Mouse (Mus musculus) hindbrain, embryonic 15.5 days (tissue): ENCODE measurements around the gene Scaf8. TPM values are rescaled to one million over a fixed set of nuclear protein-coding genes. Genes with fewer than 3 reads are reported as not detected.
"Not testable (repeated sequence)": the region's sequence is repeated elsewhere in the genome, so short reads cannot be mapped to it uniquely, and the experiment has no call there.

Source experiments
- ATAC-seq: fragments of 200-750 bp; cut with Nextera tagmentation; 2 replicates; pipeline ENCODE4 v1.8.0; 2017; ENCODE audit warnings: low read depth, moderate number of reproducible peaks, moderate TSS enrichment; ENCODE audit not compliant: low FRiP score
- H3K27ac ChIP-seq: fragments of 300-500 bp; sonication (generic); replicated peaks from 2 replicates; pipeline ENCODE4 v1.5.1; 2015; ENCODE audit warnings: mild to moderate bottlenecking, inconsistent platforms
- H3K27me3 ChIP-seq: fragments of 300-500 bp; sonication (generic); 2 replicates; pipeline ENCODE4 v1.6.1; 2015; ENCODE audit warnings: control low read depth, inconsistent platforms
- H3K36me3 ChIP-seq: fragments of 300-500 bp; sonication (generic); 2 replicates; pipeline ENCODE4 v1.6.1; 2015; ENCODE audit warnings: control low read depth, inconsistent platforms
- H3K4me1 ChIP-seq: fragments of 300-500 bp; sonication (generic); replicated peaks from 2 replicates; pipeline ENCODE4 v1.6.1; 2015; ENCODE audit warnings: control low read depth, inconsistent platforms
- H3K4me2 ChIP-seq: fragments of 300-500 bp; sonication (generic); 2 replicates; pipeline ENCODE4 v1.6.1; 2015; ENCODE audit warnings: moderate library complexity, mild to moderate bottlenecking, inconsistent platforms
- H3K4me3 ChIP-seq: fragments of 300-500 bp; sonication (generic); 2 replicates; pipeline ENCODE4 v1.5.1; 2015; ENCODE audit warnings: mild to moderate bottlenecking, inconsistent platforms
- H3K9ac ChIP-seq: fragments of 300-500 bp; sonication (generic); 2 replicates; pipeline ENCODE4 v1.6.1; 2015; ENCODE audit warnings: inconsistent platforms
- H3K9me3 ChIP-seq: fragments of 300-500 bp; sonication (generic); 2 replicates; pipeline ENCODE4 v1.6.1; 2016; ENCODE audit warnings: control low read depth, inconsistent platforms
- WGBS: fragments of 180-500 bp; shearing (Covaris S2); methylation state at CpG from one replicate; pipeline ENCODE4 v1.1.7; 2015; 5-methylcytosine and 5-hydroxymethylcytosine counted together
- polyA plus RNA-seq: library from polyadenylated mRNA; unstranded; fragments of >200 nt; fragmentation: Nextera tagmentation; extraction: Ambion mirVana; gene quantifications from 2 replicates; pipeline ENCODE4 v1.2.1, GENCODE M21; 2015

Scaf8 gene
- polyA plus RNA-seq, 1 experiment from 2014 or later = 17.1 TPM

DNA sequence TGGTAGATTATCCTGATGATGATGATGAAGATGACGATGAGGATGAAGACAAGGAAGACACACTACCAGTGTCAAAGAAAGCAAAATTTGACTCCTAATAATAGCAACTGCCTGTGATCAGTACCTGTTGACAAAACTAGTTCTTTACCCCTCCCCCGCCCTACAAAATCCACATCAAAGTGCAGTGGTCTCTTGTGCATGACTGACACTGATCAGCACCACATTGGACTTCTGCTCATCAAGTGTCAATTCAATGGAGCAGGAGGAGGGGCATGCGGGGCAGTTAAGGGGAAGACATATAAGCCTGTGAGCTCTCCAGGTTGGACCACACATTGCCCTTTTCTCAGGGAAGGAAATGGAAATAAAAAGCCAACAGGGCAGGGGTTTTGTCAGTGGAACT is 29.6 kb upstream of the Scaf8 start:
- no peak overlapping the region for H3K9ac ChIP-seq
- H3K4me1 ChIP-seq = peaks cover 7% of the 10 kb centered on the region; the same call in 1 of the 2 replicates
- peaks cover 3% of the 10 kb centered on the region; the same call in 1 of the 2 replicates for H3K9me3 ChIP-seq
- no peak for ATAC-seq
- peak overlapping the region; percentile 66 for H3K4me2 ChIP-seq
- H3K36me3 ChIP-seq = no peaks in the 10 kb centered on the region
- H3K27ac ChIP-seq = peak overlapping the region; percentile 93
- H3K27me3 ChIP-seq = no peaks in the 10 kb centered on the region
- 62% methylated on average over 3 of the region's 3 CpGs for WGBS
- H3K4me3 ChIP-seq = peak overlapping the region; percentile 51

DNA sequence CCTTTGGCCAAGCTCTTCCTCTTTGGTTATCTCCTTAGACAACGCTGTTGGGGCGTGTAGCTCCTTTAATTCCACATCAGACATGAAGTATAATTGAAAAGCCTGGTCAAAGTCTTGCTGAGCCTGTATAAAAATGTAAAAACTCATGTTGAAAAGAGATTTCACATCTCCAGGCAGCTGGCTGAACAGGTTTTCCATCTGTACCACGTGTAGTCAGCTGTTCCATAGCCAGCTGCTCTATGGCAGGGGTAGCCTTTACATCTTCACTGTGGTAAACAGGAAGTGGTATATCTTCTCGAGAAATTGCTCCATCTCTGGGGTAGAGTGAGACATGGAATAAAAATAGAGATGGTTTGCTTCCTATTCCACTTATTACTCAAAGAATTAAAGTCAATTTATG is 22.1 kb upstream of the Scaf8 start:
- 53% methylated on average over 4 of the region's 4 CpGs for WGBS
- H3K4me2 ChIP-seq = no peak overlapping the region
- no peak for ATAC-seq

DNA sequence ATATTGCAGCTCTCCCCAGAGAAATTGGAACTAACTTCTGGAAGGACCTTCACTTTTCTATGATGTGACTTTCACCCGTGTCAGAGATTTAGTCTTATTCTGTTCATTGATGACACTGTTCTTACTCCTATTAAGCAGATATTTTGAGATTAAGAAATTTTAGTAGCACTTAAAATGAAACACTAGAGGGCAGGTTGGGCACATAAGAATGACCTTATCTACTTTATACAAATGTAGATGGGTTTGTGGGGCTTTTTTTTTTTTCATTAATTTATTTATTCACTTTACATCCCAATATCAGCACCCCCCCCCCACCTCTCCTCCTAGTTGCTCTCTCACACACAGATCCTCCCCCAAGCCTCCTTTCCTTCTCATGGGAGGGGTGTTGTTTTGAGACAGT is 15.5 kb upstream of the Scaf8 start:
- not testable (repeated sequence) for H3K9me3 ChIP-seq, H3K4me1 ChIP-seq, H3K36me3 ChIP-seq, H3K27ac ChIP-seq, H3K4me3 ChIP-seq, H3K4me2 ChIP-seq, H3K9ac ChIP-seq, H3K27me3 ChIP-seq, ATAC-seq
- WGBS = 84% methylated on average over 1 of the region's 1 CpGs

More for the DNA sequence above, 22.1 kb upstream of the Scaf8 start:
- H3K9me3 ChIP-seq = no peaks in the 10 kb centered on the region
- no peaks in the 10 kb centered on the region for H3K36me3 ChIP-seq
- H3K9ac ChIP-seq = no peak overlapping the region
- no peak overlapping the region for H3K4me3 ChIP-seq
- no peaks in the 10 kb centered on the region for H3K4me1 ChIP-seq
- no peaks in the 10 kb centered on the region for H3K27me3 ChIP-seq
- H3K27ac ChIP-seq = no peak overlapping the region

DNA sequence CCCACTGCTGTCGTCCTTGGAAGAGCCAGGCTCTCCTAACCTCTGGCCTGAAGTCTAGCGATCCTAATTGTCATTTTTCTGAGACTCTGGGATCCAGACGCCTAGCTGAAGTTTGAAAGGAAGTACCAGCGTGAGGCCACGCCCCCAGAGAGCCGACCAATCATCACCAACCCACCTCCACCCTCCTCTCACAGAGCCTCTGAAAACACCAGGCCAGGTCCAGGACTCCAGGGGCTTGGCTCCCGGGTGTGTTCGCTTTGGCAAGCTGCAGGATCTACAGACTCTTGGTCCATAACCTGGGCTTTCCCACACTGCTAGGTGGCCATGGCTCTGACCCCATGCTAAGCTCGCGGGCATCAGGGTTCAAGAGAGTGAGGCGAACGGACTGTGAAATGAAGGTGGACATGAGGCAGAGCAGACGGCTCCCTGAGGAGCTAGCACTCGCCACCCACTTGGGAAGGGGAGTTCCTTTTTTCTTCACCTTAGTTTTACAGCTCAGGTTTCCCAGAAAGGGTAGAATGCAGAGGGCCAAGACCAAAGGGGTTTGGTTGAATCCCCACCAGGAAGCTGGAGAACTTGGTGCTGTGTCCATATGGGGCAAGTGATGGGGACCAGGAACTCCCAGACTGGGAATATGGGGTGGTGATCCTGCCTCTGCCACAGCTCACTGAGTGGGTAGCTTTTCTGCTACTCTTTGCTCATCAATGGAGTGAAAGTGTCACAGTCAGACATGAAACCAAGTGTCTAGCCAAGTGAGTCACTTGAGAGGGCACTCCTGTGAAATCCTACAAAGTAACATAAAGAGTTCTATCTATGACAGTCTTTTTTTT is 12.2 kb upstream of the Scaf8 start:
- no peak overlapping the region for H3K9ac ChIP-seq
- WGBS = 4% methylated on average over 14 of the region's 14 CpGs

DNA sequence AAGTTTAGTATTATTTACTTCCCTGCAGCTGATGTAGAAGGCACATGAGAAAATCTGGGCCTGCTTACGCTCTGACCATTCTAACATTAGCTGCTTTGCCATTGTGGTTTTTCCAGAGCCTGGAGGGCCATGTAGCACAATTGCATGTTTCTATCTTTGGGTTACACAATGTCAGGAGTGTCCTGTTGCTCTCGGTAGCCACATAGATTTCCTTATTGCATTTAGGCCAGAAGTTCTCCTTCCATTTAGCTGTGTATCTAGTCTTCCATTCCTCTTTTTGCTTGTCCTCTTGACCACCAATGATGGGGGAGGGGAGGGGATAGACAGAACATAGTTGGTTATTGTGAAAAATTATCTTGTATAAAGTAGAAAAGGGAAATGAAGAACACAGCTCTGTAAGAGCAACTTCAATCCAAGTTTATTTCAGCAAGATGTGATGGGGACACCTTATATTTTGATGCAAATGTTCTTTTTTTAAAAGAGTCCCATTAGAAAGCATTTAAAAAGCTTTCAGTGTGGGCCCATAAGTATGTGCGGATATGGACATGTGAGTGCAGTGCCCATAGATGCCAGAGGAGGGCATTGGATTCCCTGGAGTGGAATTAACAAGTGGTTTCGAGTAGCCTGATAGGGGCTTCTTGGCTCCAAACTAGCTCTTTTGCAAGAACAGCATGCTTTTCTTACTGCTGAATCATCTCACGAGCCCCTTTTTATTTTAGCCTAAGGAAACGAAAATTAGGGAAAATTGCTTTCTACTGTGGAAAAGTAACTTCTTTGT is 10.4 kb upstream of the Scaf8 start:
- WGBS = 90% methylated on average over 6 of the region's 6 CpGs
- no peak overlapping the region for H3K4me2 ChIP-seq

More for the DNA sequence above, 12.2 kb upstream of the Scaf8 start:
- no peaks in the 10 kb centered on the region for H3K4me1 ChIP-seq
- peak overlapping the region; percentile 51 for H3K4me2 ChIP-seq
- no peaks in the 10 kb centered on the region for H3K27me3 ChIP-seq
- no peaks in the 10 kb centered on the region for H3K9me3 ChIP-seq
- ATAC-seq = peak; percentile 66; the same call in 1 of the 2 replicates
- H3K27ac ChIP-seq = no peak overlapping the region
- H3K36me3 ChIP-seq = no peaks in the 10 kb centered on the region
- peak overlapping the region; percentile 23 for H3K4me3 ChIP-seq

DNA sequence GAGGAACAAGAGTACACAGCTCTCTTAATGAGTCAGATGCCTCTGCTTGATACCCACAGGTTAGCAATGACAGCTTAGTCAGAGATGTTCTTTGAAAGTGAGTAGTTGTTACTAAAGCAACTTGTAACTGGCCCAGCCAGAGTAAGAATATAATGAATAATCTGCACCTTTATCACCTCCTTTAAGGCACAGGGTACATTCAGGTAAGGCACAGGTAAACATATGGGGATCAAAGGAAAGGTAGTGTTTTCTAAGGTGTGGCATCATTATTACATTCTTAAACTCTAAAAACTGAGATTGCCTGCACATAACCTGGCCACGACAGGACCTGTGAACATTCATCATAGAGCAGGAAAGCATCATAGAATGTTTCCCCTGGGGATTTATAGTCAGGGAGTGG is 9.8 kb upstream of the Scaf8 start:
- ATAC-seq = no peak
- H3K27ac ChIP-seq = no peak overlapping the region
- no peaks in the 10 kb centered on the region for H3K36me3 ChIP-seq
- H3K9me3 ChIP-seq = no peaks in the 10 kb centered on the region
- H3K4me2 ChIP-seq = no peak overlapping the region
- H3K9ac ChIP-seq = no peak overlapping the region
- H3K27me3 ChIP-seq = no peaks in the 10 kb centered on the region
- no peaks in the 10 kb centered on the region for H3K4me1 ChIP-seq
- 89% methylated on average over 1 of the region's 1 CpGs for WGBS
- no peak overlapping the region for H3K4me3 ChIP-seq

More for the DNA sequence above, 10.4 kb upstream of the Scaf8 start:
- no peak overlapping the region for H3K27ac ChIP-seq
- no peaks in the 10 kb centered on the region for H3K4me1 ChIP-seq
- H3K36me3 ChIP-seq = no peaks in the 10 kb centered on the region
- H3K4me3 ChIP-seq = no peak overlapping the region
- no peaks in the 10 kb centered on the region for H3K27me3 ChIP-seq
- no peak overlapping the region for H3K9ac ChIP-seq
- no peak for ATAC-seq
- H3K9me3 ChIP-seq = no peaks in the 10 kb centered on the region

DNA sequence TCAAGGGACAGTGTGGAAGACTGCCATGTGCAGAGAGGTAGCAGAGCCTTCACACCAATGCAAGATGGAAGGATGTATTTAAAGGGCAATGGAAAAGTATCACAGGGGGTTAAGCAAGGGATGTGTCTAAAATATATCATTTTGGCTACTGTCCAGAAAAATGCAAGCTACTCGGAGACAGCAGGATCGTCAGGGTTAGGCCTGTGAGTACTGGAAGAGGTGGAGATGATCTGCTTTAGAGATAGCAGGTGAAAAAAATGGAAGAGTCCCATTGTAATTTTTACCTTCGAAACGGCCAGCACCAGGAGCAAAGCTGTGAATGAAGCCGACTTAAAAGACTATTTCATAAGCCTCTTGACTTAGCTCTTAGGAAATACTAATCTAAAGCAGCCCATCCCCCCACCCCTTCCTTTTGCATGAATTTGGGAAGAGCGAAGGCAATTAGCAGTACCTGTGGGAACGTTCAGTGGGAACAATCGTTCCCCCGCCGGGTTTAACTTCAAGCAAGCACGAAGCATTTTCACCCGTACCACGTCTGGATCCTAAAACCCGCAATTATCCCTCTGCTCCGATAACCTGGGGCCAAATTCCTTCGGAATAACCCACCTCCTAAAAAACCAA is 925 bp upstream of the Scaf8 start:
- Histone ChIP-seq H3K9me3 (no peaks in the 10 kb centered on the region), H3K4me3 (peak overlapping the region; percentile 99), H3K36me3 (no peaks in the 10 kb centered on the region), H3K27me3 (no peaks in the 10 kb centered on the region), H3K4me1 (peaks cover 37% of the 10 kb centered on the region), H3K27ac (peak overlapping the region; percentile 99), H3K4me2 (peak overlapping the region; percentile 75), H3K9ac (peak overlapping the region; percentile 67)
- 1% methylated on average over 16 of the region's 16 CpGs for WGBS
- no peak for ATAC-seq

DNA sequence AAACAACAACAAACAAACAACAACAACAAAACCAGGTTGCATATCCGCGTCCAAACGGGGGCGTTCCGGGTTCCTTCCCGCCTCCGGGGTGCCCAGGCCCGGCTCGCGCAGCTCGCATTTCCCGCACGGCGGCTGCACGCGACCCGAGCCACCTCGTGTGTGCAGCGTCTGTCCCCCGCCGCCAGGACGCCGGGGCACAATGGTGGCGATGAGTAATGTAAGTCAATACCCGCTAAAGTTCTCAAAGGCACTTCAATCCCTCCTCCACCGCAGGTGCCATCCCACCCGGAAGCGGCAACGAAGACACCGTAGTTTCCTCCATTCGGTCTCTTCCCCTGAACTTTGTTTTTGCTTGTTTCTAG is 433 bp upstream of the Scaf8 start:
- peak; percentile 80 for ATAC-seq
- under 1% methylated on average over 31 of the region's 31 CpGs for whole genome bisulfite sequencing
- H3K4me3 ChIP-seq = peak overlapping the region; percentile 99

DNA sequence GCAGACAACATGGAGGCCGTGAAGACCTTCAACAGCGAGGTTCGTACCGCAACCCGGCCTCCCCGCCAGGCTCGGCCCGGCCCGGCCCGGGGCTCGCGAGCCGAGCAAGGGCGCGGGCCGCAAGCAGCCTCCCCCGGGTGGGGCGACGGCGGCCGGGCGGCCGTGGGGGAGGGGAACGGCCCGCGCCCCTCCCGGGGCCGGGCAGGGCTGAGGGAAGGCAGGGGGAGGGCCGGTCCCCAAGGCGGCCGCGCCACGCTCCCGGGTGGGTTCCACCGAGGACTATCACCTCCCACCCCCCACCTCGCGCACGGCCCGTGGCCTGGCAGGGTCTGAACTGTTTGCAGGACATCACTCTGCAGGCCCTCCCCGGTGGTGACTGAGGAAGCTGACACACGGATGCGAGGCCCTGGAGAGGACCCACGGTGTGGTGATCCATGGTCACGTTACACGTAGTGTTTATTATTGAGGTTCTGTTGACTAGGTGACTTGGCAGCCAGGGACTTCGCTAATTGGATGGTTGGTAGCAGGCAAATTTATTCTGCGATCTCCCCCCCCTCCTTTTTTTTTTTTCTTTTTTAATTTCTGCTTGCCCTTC is 705 bp downstream of the Scaf8 start:
- peak; percentile 67 for ATAC-seq
- peak overlapping the region; percentile 97 for H3K9ac ChIP-seq
- H3K27me3 ChIP-seq = no peaks in the 10 kb centered on the region
- peak overlapping the region; percentile 99 for H3K27ac ChIP-seq
- H3K4me2 ChIP-seq = peak overlapping the region; percentile 76
- peaks cover 45% of the 10 kb centered on the region for H3K4me1 ChIP-seq
- peak overlapping the region; percentile 99 for H3K4me3 ChIP-seq
- no peaks in the 10 kb centered on the region for H3K9me3 ChIP-seq
- H3K36me3 ChIP-seq = no peaks in the 10 kb centered on the region
- 1% methylated on average over 29 of the region's 47 CpGs for WGBS

More for the DNA sequence above, 433 bp upstream of the Scaf8 start:
- Histone ChIP-seq H3K9ac (peak overlapping the region; percentile 67), H3K27ac (peak overlapping the region; percentile 99), H3K9me3 (no peaks in the 10 kb centered on the region), H3K4me2 (peak overlapping the region; percentile 75), H3K36me3 (no peaks in the 10 kb centered on the region), H3K4me1 (peaks cover 39% of the 10 kb centered on the region), H3K27me3 (no peaks in the 10 kb centered on the region)

DNA sequence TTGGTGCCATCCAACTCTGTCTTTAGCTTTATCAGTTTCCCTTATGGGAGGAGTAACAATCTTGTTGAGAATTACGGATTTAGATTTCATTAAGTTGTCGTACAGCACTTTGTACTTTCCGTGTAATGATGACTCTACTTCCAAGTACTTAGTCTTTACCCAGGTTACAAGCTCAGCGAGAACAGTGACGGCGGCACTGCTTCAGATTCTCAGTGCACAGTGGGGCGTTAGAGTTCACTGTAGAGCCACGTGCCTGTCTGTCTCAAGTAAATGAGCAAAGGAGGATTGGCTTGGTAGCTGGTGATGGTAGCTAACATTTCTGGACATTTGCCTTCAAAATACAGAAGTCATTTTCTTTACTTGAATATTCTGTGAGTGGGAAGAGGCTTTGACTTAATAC is 6.2 kb downstream of the Scaf8 start:
- H3K4me1 ChIP-seq = peaks cover 38% of the 10 kb centered on the region
- ATAC-seq, H3K27me3 ChIP-seq, H3K9me3 ChIP-seq, H3K36me3 ChIP-seq, H3K4me2 ChIP-seq, H3K4me3 ChIP-seq, H3K9ac ChIP-seq, H3K27ac ChIP-seq: not testable (repeated sequence)
- WGBS = 74% methylated on average over 8 of the region's 8 CpGs

DNA sequence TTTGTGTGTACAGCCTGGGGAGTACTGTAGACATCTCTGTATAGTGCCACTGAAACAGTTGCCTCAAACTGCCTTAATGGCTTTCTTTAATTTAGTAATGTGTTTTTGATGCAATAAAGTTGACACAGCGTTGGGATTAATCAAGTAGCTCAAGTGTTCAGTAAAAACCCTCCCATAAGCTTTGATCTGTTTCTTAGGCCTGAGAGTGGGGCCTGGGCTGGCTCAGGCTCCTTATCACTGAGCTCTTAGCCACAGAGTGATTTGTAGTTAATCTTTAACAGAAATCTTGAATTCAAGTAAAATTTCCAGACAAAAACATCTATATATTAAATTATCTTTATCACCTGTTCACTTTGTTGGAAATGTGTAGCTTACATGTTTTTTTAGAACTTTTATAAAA is 8.8 kb downstream of the Scaf8 start:
- H3K4me2 ChIP-seq, H3K9me3 ChIP-seq, H3K27me3 ChIP-seq, ATAC-seq, H3K4me3 ChIP-seq, H3K27ac ChIP-seq, H3K9ac ChIP-seq, H3K36me3 ChIP-seq: not testable (repeated sequence)
- peaks cover 13% of the 10 kb centered on the region for H3K4me1 ChIP-seq
- WGBS = 82% methylated on average over 1 of the region's 1 CpGs
